Mouse (Mus musculus): ENCODE results near the gene Cct4. TPM values are rescaled to one million over a fixed set of nuclear protein-coding genes. Genes with fewer than 3 reads are reported as not detected.

The Cct4 gene
- polyA plus RNA-seq, 1 experiment from 2014 or later: 124 TPM

- 0 out of 2 replicates have a peak, but pooled peaks cover 7% of the 10 kb centered on the region for H3K36me3 ChIP-seq (ENCODE audit: control insufficient read depth, insufficient read depth, low read length)
- no peaks in the 10 kb centered on the region for H3K9me3 ChIP-seq (ENCODE audit: control insufficient read depth, low read length)
- no peak overlapping the region for H3K27ac ChIP-seq (replicated peaks)
- no peak overlapping the region for H3K4me3 ChIP-seq (ENCODE audit: low read depth, low read length)
- TF ChIP-seq CTCF (IDR thresholded peaks at IDR 0.05; ENCODE audit: low read depth): no peak
- TF ChIP-seq EP300 (optimal IDR thresholded peaks at IDR 0.05): no peak
- no peak for ATAC-seq (ENCODE audit: low FRiP score, low TSS enrichment)
- no peak overlapping the region for H3K9ac ChIP-seq (ENCODE audit: low read length)
- DNase-seq (ENCODE audit: low spot score): no peak
- H3K27me3 ChIP-seq (ENCODE audit: control insufficient read depth, insufficient read depth, low read length): no peaks in the 10 kb centered on the region
- 72% methylated on average over 1 of the region's 1 CpGs for WGBS
- peaks cover 4% of the 10 kb centered on the region for H3K4me1 ChIP-seq (replicated peaks; ENCODE audit: control insufficient read depth, insufficient read depth)
- no peak overlapping the region for H3K4me2 ChIP-seq (replicated peaks; ENCODE audit: low read depth)
Measured at GRCm38 (mm10) chr11:22979221-22979620, 11.1 kb upstream of the Cct4 start.

- Histone ChIP-seq H3K36me3 (ENCODE audit: control insufficient read depth, insufficient read depth, low read length) (0 out of 2 replicates have a peak, but pooled peaks cover 7% of the 10 kb centered on the region), H3K27me3 (ENCODE audit: control insufficient read depth, insufficient read depth, low read length) (no peaks in the 10 kb centered on the region), H3K9me3 (ENCODE audit: control insufficient read depth, low read length) (no peaks in the 10 kb centered on the region), H3K4me1 (replicated peaks; ENCODE audit: control insufficient read depth, insufficient read depth) (peaks cover 4% of the 10 kb centered on the region), H3K27ac (replicated peaks) (peak overlapping the region; percentile 99; the same call in 1 of the 2 replicates), H3K4me3 (ENCODE audit: low read depth, low read length) (peak overlapping the region; percentile 69), H3K9ac (ENCODE audit: low read length) (peak overlapping the region; percentile 80), H3K4me2 (replicated peaks; ENCODE audit: low read depth) (peak overlapping the region; percentile 82)
- ATAC-seq (ENCODE audit: low FRiP score, low TSS enrichment): no peak
- DNase-seq (ENCODE audit: low spot score): no peak
- 32% methylated on average over 4 of the region's 4 CpGs for WGBS
- TF ChIP-seq CTCF (IDR thresholded peaks at IDR 0.05; ENCODE audit: low read depth) (no peak), EP300 (optimal IDR thresholded peaks at IDR 0.05) (no peak)
Measured at GRCm38 (mm10) chr11:22981041-22981440, 9.3 kb upstream of the Cct4 start.

- H3K36me3 ChIP-seq (ENCODE audit: control insufficient read depth, insufficient read depth, low read length): 0 out of 2 replicates have a peak, but pooled peaks cover 7% of the 10 kb centered on the region
- peak overlapping the region; percentile 99 for H3K27ac ChIP-seq (replicated peaks)
- H3K4me3 ChIP-seq (ENCODE audit: low read depth, low read length): peak overlapping the region; percentile 69
- H3K4me1 ChIP-seq (replicated peaks; ENCODE audit: control insufficient read depth, insufficient read depth): peaks cover 4% of the 10 kb centered on the region
- H3K9ac ChIP-seq (ENCODE audit: low read length): peak overlapping the region; percentile 80
- peak overlapping the region; percentile 82 for H3K4me2 ChIP-seq (replicated peaks; ENCODE audit: low read depth)
- ATAC-seq (ENCODE audit: low FRiP score, low TSS enrichment) (peak; percentile 63), DNase-seq (ENCODE audit: low spot score) (no peak)
- no peaks in the 10 kb centered on the region for H3K27me3 ChIP-seq (ENCODE audit: control insufficient read depth, insufficient read depth, low read length)
- TF ChIP-seq CTCF (IDR thresholded peaks at IDR 0.05; ENCODE audit: low read depth): no peak
- no peaks in the 10 kb centered on the region for H3K9me3 ChIP-seq (ENCODE audit: control insufficient read depth, low read length)
- WGBS: under 1% methylated on average over 12 of the region's 12 CpGs
Measured at GRCm38 (mm10) chr11:22981543-22981950, 8.8 kb upstream of the Cct4 start.

- Histone ChIP-seq H3K9ac (ENCODE audit: low read length) (peak within 1 kb of the TSS; percentile 80), H3K36me3 (ENCODE audit: control insufficient read depth, insufficient read depth, low read length) (0 out of 2 replicates have a peak, but pooled peaks cover 7% of the 10 kb centered on the region), H3K4me1 (replicated peaks; ENCODE audit: control insufficient read depth, insufficient read depth) (peaks cover 4% of the 10 kb centered on the region), H3K9me3 (ENCODE audit: control insufficient read depth, low read length) (no peaks in the 10 kb centered on the region), H3K27me3 (ENCODE audit: control insufficient read depth, insufficient read depth, low read length) (no peaks in the 10 kb centered on the region), H3K4me3 (ENCODE audit: low read depth, low read length) (peak within 1 kb of the TSS; percentile 69), H3K4me2 (replicated peaks; ENCODE audit: low read depth) (peak within 1 kb of the TSS; percentile 82), H3K27ac (replicated peaks) (peak within 1 kb of the TSS; percentile 99)
- 2% methylated on average over 42 of the region's 42 CpGs for WGBS
- ATAC-seq (ENCODE audit: low FRiP score, low TSS enrichment) (peak; percentile 94), DNase-seq (ENCODE audit: low spot score) (peak; percentile 95)
- peak; percentile 56 for TF ChIP-seq EP300 (optimal IDR thresholded peaks at IDR 0.05)
- peak; percentile 78 for TF ChIP-seq CTCF (IDR thresholded peaks at IDR 0.05; ENCODE audit: low read depth)
Measured at GRCm38 (mm10) chr11:22981984-22982757, 8.1 kb upstream of the Cct4 start, which contains the start of the genes Gm28048 and Commd1. TSS of gene Gm28048 (minus strand) at chr11:22982090. TSS of gene Commd1 (minus strand) at chr11:22982382.

- H3K9me3 ChIP-seq (ENCODE audit: control insufficient read depth, low read length): no peaks in the 10 kb centered on the region
- no peaks in the 10 kb centered on the region for H3K27me3 ChIP-seq (ENCODE audit: control insufficient read depth, insufficient read depth, low read length)
- ATAC-seq (ENCODE audit: low FRiP score, low TSS enrichment) (no peak), DNase-seq (ENCODE audit: low spot score) (no peak)
- no peak overlapping the region for H3K27ac ChIP-seq (replicated peaks)
- H3K9ac ChIP-seq (ENCODE audit: low read length): no peak overlapping the region
- H3K4me2 ChIP-seq (replicated peaks; ENCODE audit: low read depth): no peak overlapping the region
- H3K36me3 ChIP-seq (ENCODE audit: control insufficient read depth, insufficient read depth, low read length): 0 out of 2 replicates have a peak, but pooled peaks cover 2% of the 10 kb centered on the region
- TF ChIP-seq CTCF (IDR thresholded peaks at IDR 0.05; ENCODE audit: low read depth) (no peak), EP300 (optimal IDR thresholded peaks at IDR 0.05) (no peak)
- WGBS: 68% methylated on average over 6 of the region's 6 CpGs
- H3K4me1 ChIP-seq (replicated peaks; ENCODE audit: control insufficient read depth, insufficient read depth): peaks cover 4% of the 10 kb centered on the region
- H3K4me3 ChIP-seq (ENCODE audit: low read depth, low read length): no peak overlapping the region
Measured at GRCm38 (mm10) chr11:22982846-22983245, 7.5 kb upstream of the Cct4 start.

GRCm38 (mm10) chr11:22985510-22985909 lies 4.8 kb upstream of the Cct4 start:
- no peaks in the 10 kb centered on the region for H3K27me3 ChIP-seq (ENCODE audit: control insufficient read depth, insufficient read depth, low read length)
- no peak overlapping the region for H3K4me3 ChIP-seq (ENCODE audit: low read depth, low read length)
- no peak overlapping the region for H3K4me2 ChIP-seq (replicated peaks; ENCODE audit: low read depth)
- WGBS: 71% methylated on average over 3 of the region's 3 CpGs
- H3K36me3 ChIP-seq (ENCODE audit: control insufficient read depth, insufficient read depth, low read length): no peaks in the 10 kb centered on the region
- DNase-seq (ENCODE audit: low spot score): no peak
- H3K9me3 ChIP-seq (ENCODE audit: control insufficient read depth, low read length): no peaks in the 10 kb centered on the region
- ATAC-seq (ENCODE audit: low FRiP score, low TSS enrichment): no peak
- no peak for TF ChIP-seq EP300 (optimal IDR thresholded peaks at IDR 0.05)
- H3K27ac ChIP-seq (replicated peaks): no peak overlapping the region
- H3K4me1 ChIP-seq (replicated peaks; ENCODE audit: control insufficient read depth, insufficient read depth): peaks cover 4% of the 10 kb centered on the region
- H3K9ac ChIP-seq (ENCODE audit: low read length): no peak overlapping the region

Measured in stomach, postnatal 0 days (tissue).